Mouse (Mus musculus) stomach, embryonic 16.5 days (tissue): ENCODE data around the gene Rslcan18. TPM values are rescaled to one million over a fixed set of nuclear protein-coding genes. Genes with fewer than 3 reads are reported as not detected.
A peak's percentile ranks its signal among the peaks of the same experiment; 100 is the strongest.

Experiments
- ATAC-seq: fragments of 200-750 bp; cut with Nextera tagmentation; 2 replicates; pipeline ENCODE4 v1.8.0; 2017; ENCODE audit warnings: moderate number of reproducible peaks, moderate TSS enrichment; ENCODE audit not compliant: insufficient read depth, low FRiP score
- H3K27ac ChIP-seq: fragments of 300-500 bp; sonication (generic); 2 replicates; pipeline ENCODE4 v1.5.1; 2014; ENCODE audit warnings: low read length
- H3K27me3 ChIP-seq: fragments of 300-500 bp; sonication (generic); 2 replicates; pipeline ENCODE4 v1.6.1; 2014; ENCODE audit warnings: low read length, control low read depth, mixed read lengths; ENCODE audit not compliant: control insufficient read depth, insufficient read depth
- H3K36me3 ChIP-seq: fragments of 300-500 bp; sonication (generic); 2 replicates; pipeline ENCODE4 v1.6.1; 2014; ENCODE audit warnings: low read length; ENCODE audit not compliant: control insufficient read depth, insufficient read depth
- H3K4me1 ChIP-seq: fragments of 300-500 bp; sonication (generic); 2 replicates; pipeline ENCODE4 v1.6.1; 2014; ENCODE audit warnings: low read length, control low read depth, mixed read lengths; ENCODE audit not compliant: control insufficient read depth, insufficient read depth
- H3K4me2 ChIP-seq: fragments of 300-500 bp; sonication (generic); 2 replicates; pipeline ENCODE4 v1.6.1; 2014; ENCODE audit warnings: low read depth, low read length, mixed read lengths
- H3K4me3 ChIP-seq: fragments of 300-500 bp; sonication (generic); replicated peaks from 2 replicates; pipeline ENCODE4 v1.5.1; 2014; ENCODE audit warnings: mild to moderate bottlenecking, low read length
- H3K9ac ChIP-seq: fragments of 300-500 bp; sonication (generic); 2 replicates; pipeline ENCODE4 v1.6.1; 2014; ENCODE audit warnings: low read length
- H3K9me3 ChIP-seq: fragments of 300-500 bp; sonication (generic); replicated peaks from 2 replicates; pipeline ENCODE4 v1.6.1; 2016; ENCODE audit warnings: low read length, control low read depth; ENCODE audit not compliant: control insufficient read depth
- WGBS: fragments of 180-500 bp; shearing (Covaris S2); extraction: QIAGEN DNeasy Blood & Tissue Kit; methylation state at CpG from one replicate; pipeline ENCODE4 v1.1.7; 2014; 5-methylcytosine and 5-hydroxymethylcytosine counted together
- polyA plus RNA-seq: library from polyadenylated mRNA; unstranded; fragments of >200 nt; fragmentation: Nextera tagmentation; extraction: Ambion mirVana; gene quantifications from 2 replicates; pipeline ENCODE4 v1.2.1, GENCODE M21; 2015

Gene Rslcan18
- polyA plus RNA-seq, 1 experiment from 2014 or later, result 0.31 TPM

- peaks cover 3% of the 10 kb centered on the region; the same call in 1 of the 2 replicates for H3K4me1 ChIP-seq
- H3K27ac ChIP-seq, result peak within 1 kb of the TSS; percentile 89
- WGBS, result under 1% methylated on average over 27 of the region's 27 CpGs
- peak within 1 kb of the TSS; percentile 82 for H3K9ac ChIP-seq
- no peaks in the 10 kb centered on the region for H3K9me3 ChIP-seq
- peak; percentile 97 for ATAC-seq
- no peaks in the 10 kb centered on the region for H3K27me3 ChIP-seq
- H3K4me2 ChIP-seq, result peak within 1 kb of the TSS; percentile 67
- H3K36me3 ChIP-seq, result no peaks in the 10 kb centered on the region
- H3K4me3 ChIP-seq, result peak within 1 kb of the TSS; percentile 74
Observed at GRCm38 (mm10) chr13:67060786-67061358, 55.2 kb downstream of the Rslcan18 start, which contains the start of gene Zfp712. Gene Zfp712, minus strand, starts transcription at chr13:67061170.

GRCm38 (mm10) chr13:67060161-67060785 is 55.8 kb downstream of the Rslcan18 start:
- Histone ChIP-seq H3K4me3 (peak overlapping the region; percentile 74), H3K27ac (peak overlapping the region; percentile 89), H3K27me3 (no peaks in the 10 kb centered on the region), H3K9ac (peak overlapping the region; percentile 82), H3K4me2 (peak overlapping the region; percentile 67), H3K36me3 (no peaks in the 10 kb centered on the region), H3K9me3 (no peaks in the 10 kb centered on the region), H3K4me1 (peaks cover 3% of the 10 kb centered on the region; the same call in 1 of the 2 replicates)
- ATAC-seq, result peak; percentile 46
- 2% methylated on average over 12 of the region's 12 CpGs for WGBS

Other genes starting within 250 kb of the Rslcan18 start
- gene Gm10767, start 211.3 kb downstream of the Rslcan18 start, polyA plus RNA-seq, result 2.0 and 2.5 TPM in 2 replicates
- gene Zfp712, start 55.1 kb downstream of the Rslcan18 start, polyA plus RNA-seq, result 3.9 TPM in 2 replicates
- gene Zfp708, start 18.3 kb downstream of the Rslcan18 start, polyA plus RNA-seq, result 3.7 and 4.6 TPM in 2 replicates
- 3.1 and 3.3 TPM in 2 replicates for gene Gm28557, start 7.7 kb downstream of the Rslcan18 start, polyA plus RNA-seq
- 1.9 and 2.1 TPM in 2 replicates for gene Zfp759, start 5.4 kb upstream of the Rslcan18 start, polyA plus RNA-seq
- gene Rsl1, start 56.9 kb upstream of the Rslcan18 start, polyA plus RNA-seq, result 7.5 and 10.0 TPM in 2 replicates
- gene Zfp455, start 78.2 kb upstream of the Rslcan18 start, polyA plus RNA-seq, result 2.1 and 2.2 TPM in 2 replicates
- gene Zfp458, start 162.2 kb upstream of the Rslcan18 start, polyA plus RNA-seq, result 1.4 and 1.6 TPM in 2 replicates
- 0.42 and 0.85 TPM in 2 replicates for gene Zfp457, start 190.2 kb upstream of the Rslcan18 start, polyA plus RNA-seq
- 2.6 and 3.1 TPM in 2 replicates for gene Zfp595, start 216.3 kb upstream of the Rslcan18 start, polyA plus RNA-seq
- gene Gm28044, start 244.3 kb upstream of the Rslcan18 start, polyA plus RNA-seq, result 0.28 TPM in 1 of 2 replicates, not detected in the other
- gene Zfp953, start 244.3 kb upstream of the Rslcan18 start, polyA plus RNA-seq, result 1.4 and 1.5 TPM in 2 replicates